Mouse (Mus musculus) heart, embryonic 16.5 days (tissue): Measurements from ENCODE around the gene Pcdh18. TPM values are rescaled to one million over a fixed set of nuclear protein-coding genes. Genes with fewer than 3 reads are reported as not detected.
A peak's percentile ranks its signal among the peaks of the same experiment; 100 is the strongest.

Experiments
- ATAC-seq: fragments of 200-750 bp; cut with Nextera tagmentation; replicated peaks from 2 replicates; pipeline ENCODE4 v1.8.0; 2017; ENCODE audit warnings: moderate number of reproducible peaks; ENCODE audit not compliant: insufficient read depth, low FRiP score; ENCODE audit errors: extremely low read depth
- H3K27ac ChIP-seq: fragments of 300-500 bp; sonication (generic); 2 replicates; pipeline ENCODE4 v1.5.1; 2014; ENCODE audit warnings: mild to moderate bottlenecking, low read length, control low read depth, moderate library complexity
- H3K27me3 ChIP-seq: fragments of 300-500 bp; sonication (generic); 2 replicates; pipeline ENCODE4 v1.6.1; 2014; ENCODE audit warnings: low read length, mixed read lengths; ENCODE audit not compliant: control insufficient read depth, insufficient read depth
- H3K36me3 ChIP-seq: fragments of 300-500 bp; sonication (generic); 2 replicates; pipeline ENCODE4 v1.6.1; 2014; ENCODE audit not compliant: control insufficient read depth, insufficient read depth
- H3K4me1 ChIP-seq: fragments of 300-500 bp; sonication (generic); 2 replicates; pipeline ENCODE4 v1.6.1; 2014; ENCODE audit warnings: low read length, mixed read lengths; ENCODE audit not compliant: control insufficient read depth, insufficient read depth
- H3K4me2 ChIP-seq: fragments of 300-500 bp; sonication (generic); 2 replicates; pipeline ENCODE4 v1.6.1; 2014; ENCODE audit warnings: low read depth, mild to moderate bottlenecking, control low read depth, low read length
- H3K4me3 ChIP-seq: fragments of 300-500 bp; sonication (generic); 2 replicates; pipeline ENCODE4 v1.5.1; 2014; ENCODE audit warnings: mild to moderate bottlenecking, control low read depth, low read length
- H3K9ac ChIP-seq: fragments of 300-500 bp; sonication (generic); 2 replicates; pipeline ENCODE4 v1.6.1; 2014; ENCODE audit warnings: low read length, control low read depth
- H3K9me3 ChIP-seq: fragments of 300-500 bp; sonication (generic); replicated peaks from 2 replicates; pipeline ENCODE4 v1.6.1; 2016; ENCODE audit warnings: low read length; ENCODE audit not compliant: control insufficient read depth
- WGBS: fragments of 180-500 bp; shearing (Covaris S2); extraction: QIAGEN DNeasy Blood & Tissue Kit; methylation state at CpG from one replicate; pipeline ENCODE4 v1.1.7; 2014; 5-methylcytosine and 5-hydroxymethylcytosine counted together
- polyA plus RNA-seq: library from polyadenylated mRNA; unstranded; fragments of >200 nt; fragmentation: Nextera tagmentation; extraction: Ambion mirVana; gene quantifications from 2 replicates; pipeline ENCODE4 v1.2.1, GENCODE M21; 2015

Gene Pcdh18
- polyA plus RNA-seq, 1 experiment from 2014 or later: 16.1 TPM

DNA sequence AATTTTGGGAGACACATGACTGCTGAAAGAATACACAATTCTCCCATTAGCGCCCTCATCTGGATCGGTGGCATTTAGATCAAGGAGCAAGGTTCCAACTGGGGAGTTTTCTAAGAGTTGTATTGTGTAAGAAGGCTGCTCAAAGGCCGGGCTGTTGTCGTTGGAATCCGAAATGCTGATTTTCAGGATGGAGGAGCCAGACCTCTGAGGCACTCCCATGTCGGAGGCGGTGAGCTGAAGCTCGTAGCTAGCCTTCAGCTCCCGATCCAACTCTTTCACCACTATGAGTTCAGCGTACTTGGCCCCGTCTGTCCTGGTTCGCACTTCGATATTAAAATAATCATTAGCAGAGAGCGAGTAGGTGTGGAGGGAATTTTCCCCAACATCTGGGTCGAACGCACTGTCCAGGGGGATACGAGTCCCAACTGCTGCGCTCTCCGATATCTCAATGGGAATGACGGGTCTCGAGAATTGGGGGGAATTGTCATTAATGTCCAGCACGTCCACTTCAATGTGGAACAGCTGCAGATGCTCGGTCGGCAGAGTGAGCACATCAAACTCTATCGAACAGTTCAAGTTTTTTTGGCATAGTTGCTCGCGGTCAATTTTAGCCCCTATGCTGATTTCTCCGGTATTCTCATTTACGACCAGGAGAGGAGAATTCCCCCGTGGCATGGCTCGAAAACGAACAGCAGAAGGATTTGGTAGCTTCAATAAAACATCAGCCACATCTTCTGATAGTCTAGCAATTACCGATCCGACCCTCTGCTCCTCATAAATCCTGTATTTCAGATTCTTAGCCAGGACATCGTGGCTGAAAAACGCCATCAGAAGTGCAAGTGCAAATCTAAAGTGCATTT lies 909 bp downstream of the Pcdh18 start:
- peak overlapping the region; percentile 66 for H3K4me3 ChIP-seq
- 2% methylated on average over 36 of the region's 36 CpGs for WGBS
- H3K4me2 ChIP-seq: peak overlapping the region; percentile 67
- H3K9ac ChIP-seq: peak overlapping the region; percentile 77
- H3K4me1 ChIP-seq: peaks cover 19% of the 10 kb centered on the region
- no peaks in the 10 kb centered on the region for H3K27me3 ChIP-seq
- H3K36me3 ChIP-seq: peaks cover 7% of the 10 kb centered on the region
- no peaks in the 10 kb centered on the region for H3K9me3 ChIP-seq
- peak overlapping the region; percentile 90 for H3K27ac ChIP-seq
- ATAC-seq: no peak

DNA sequence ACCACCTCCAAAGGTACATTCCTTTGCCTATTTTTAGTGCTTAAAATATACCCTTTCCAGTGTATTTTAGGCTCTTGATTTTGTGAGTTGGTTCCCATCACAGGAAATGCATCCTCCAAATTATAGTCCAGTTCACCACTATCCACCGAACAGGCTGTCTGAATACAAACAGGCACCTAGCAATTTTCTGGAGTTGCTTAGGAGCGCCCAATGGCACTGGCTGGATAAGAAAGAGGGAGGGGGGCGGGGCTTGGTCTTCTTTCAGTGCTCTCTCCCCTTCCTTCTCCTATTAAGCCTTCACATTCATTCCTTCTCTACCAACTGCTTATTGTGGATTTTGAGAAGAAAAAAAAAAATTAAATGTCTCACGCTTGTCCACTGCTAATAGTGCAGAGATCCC lies 4.4 kb downstream of the Pcdh18 start:
- Histone ChIP-seq H3K36me3 (peaks cover 24% of the 10 kb centered on the region), H3K4me2 (peak overlapping the region; percentile 67), H3K27ac (no peak overlapping the region)

DNA sequence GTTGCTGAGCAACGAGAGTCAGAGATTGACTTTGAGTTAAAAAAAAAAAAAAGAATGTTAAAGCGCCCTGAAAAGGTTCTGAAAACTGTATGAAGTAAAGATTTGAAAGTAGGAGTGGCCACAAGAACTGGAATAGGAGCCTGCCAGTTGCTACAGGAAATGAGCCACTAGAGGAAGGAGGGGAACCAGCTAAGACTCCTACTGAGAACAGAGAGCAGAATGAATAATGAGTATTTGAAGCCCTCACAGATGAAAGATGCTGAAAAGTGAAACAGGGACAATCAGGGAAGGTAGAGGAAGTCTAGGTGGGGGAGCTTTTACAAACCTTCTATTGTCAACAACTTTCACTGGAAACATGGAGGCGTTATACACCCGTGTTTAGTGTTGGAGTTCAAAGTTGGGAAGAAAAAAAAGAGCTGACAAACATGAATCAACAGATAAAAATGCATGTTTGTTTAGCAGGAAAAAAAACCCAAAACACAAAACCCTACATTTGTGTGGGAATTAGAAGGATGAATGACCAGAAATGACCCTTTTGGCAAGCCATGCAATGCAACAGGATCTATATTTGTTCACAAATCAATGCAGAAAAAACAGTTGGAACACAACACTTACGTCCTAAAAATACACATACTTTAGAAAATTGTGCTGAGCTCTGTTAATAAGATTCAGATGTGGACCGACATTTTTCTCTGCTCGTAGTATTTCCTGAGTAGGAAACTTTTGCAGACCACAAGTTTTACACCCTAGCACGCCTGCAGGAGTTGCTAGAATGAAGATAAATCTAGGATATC lies 7.4 kb downstream of the Pcdh18 start:
- H3K9ac ChIP-seq: no peak overlapping the region
- no peaks in the 10 kb centered on the region for H3K9me3 ChIP-seq
- H3K27ac ChIP-seq: no peak overlapping the region
- H3K27me3 ChIP-seq: no peaks in the 10 kb centered on the region
- 62% methylated on average over 8 of the region's 8 CpGs for WGBS
- peaks cover 16% of the 10 kb centered on the region for H3K4me1 ChIP-seq
- H3K4me2 ChIP-seq: no peak overlapping the region
- peaks cover 39% of the 10 kb centered on the region for H3K36me3 ChIP-seq
- ATAC-seq: no peak
- H3K4me3 ChIP-seq: no peak overlapping the region

More for the DNA sequence above, 4.4 kb downstream of the Pcdh18 start:
- no peaks in the 10 kb centered on the region for H3K9me3 ChIP-seq
- no peaks in the 10 kb centered on the region for H3K27me3 ChIP-seq
- peak overlapping the region; percentile 66 for H3K4me3 ChIP-seq
- 69% methylated on average over 4 of the region's 4 CpGs for WGBS
- peak overlapping the region; percentile 42; the same call in 1 of the 2 replicates for H3K9ac ChIP-seq
- H3K4me1 ChIP-seq: peaks cover 19% of the 10 kb centered on the region
- no peak for ATAC-seq

- H3K9me3 ChIP-seq: no peaks in the 10 kb centered on the region
- no peak overlapping the region for H3K4me2 ChIP-seq
- 90% methylated on average over 1 of the region's 1 CpGs for WGBS
- peaks cover 49% of the 10 kb centered on the region for H3K36me3 ChIP-seq
- H3K4me3 ChIP-seq: no peak overlapping the region
- ATAC-seq: no peak
- H3K9ac ChIP-seq: no peak overlapping the region
- H3K27me3 ChIP-seq: no peaks in the 10 kb centered on the region
- H3K4me1 ChIP-seq: peaks cover 2% of the 10 kb centered on the region
- no peak overlapping the region for H3K27ac ChIP-seq
Observed at GRCm38 (mm10) chr3:49748054-49748453, 9.1 kb downstream of the Pcdh18 start.

DNA sequence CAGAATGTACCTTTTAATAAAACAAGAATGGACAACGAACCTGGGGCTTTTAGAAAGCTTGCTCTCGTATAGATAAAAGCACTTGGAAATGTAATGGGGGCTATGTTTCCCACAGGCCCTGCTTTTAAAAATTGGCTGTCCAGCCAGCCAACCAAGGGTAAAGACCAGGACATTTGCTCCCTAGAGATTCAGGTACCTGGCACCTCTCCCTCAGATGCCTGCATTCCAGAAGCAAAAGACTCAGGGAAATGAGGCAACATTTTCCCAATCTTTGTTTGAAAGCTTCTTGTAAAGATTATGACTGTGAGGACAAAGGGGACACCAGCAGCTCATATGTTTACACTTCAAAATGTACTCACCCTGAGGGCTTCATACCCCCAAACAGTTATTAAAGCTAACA lies 18.1 kb downstream of the Pcdh18 start:
- ATAC-seq: no peak
- Histone ChIP-seq H3K27ac (no peak overlapping the region), H3K4me3 (no peak overlapping the region), H3K9me3 (no peaks in the 10 kb centered on the region), H3K4me2 (no peak overlapping the region), H3K4me1 (no peaks in the 10 kb centered on the region), H3K27me3 (no peaks in the 10 kb centered on the region), H3K36me3 (peaks cover 6% of the 10 kb centered on the region; the same call in 1 of the 2 replicates), H3K9ac (no peak overlapping the region)
- WGBS: 24% methylated on average over 2 of the region's 2 CpGs

- Histone ChIP-seq H3K4me1 (no peaks in the 10 kb centered on the region), H3K4me3 (no peak overlapping the region), H3K9me3 (no peaks in the 10 kb centered on the region), H3K36me3 (peaks cover 2% of the 10 kb centered on the region; the same call in 1 of the 2 replicates), H3K9ac (no peak overlapping the region), H3K27ac (no peak overlapping the region), H3K4me2 (no peak overlapping the region), H3K27me3 (no peaks in the 10 kb centered on the region)
- ATAC-seq: no peak
Observed at GRCm38 (mm10) chr3:49738531-49738930, 18.6 kb downstream of the Pcdh18 start.

DNA sequence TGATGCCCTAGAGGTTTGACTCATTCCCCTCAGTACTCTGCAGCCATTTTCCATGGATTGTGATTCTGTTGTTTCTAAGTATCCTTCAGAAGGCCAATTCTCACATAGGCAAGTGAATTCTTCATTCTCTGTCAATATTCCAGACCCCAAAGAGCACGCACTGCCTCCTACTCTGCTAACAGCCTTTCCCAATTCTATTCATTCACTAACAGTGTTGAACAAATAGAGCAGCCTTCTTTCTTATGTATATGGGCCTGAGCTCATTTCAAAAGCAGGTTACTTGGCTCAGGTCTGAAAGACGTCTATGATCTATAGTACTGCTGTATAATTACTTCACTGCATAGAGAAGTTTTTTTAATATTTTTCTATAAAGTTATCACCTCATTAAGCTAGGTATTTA lies 50.6 kb downstream of the Pcdh18 start:
- no peak overlapping the region for H3K27ac ChIP-seq
- no peaks in the 10 kb centered on the region for H3K27me3 ChIP-seq
- H3K9ac ChIP-seq: no peak overlapping the region
- WGBS: 89% methylated on average over 2 of the region's 2 CpGs
- no peak overlapping the region for H3K4me3 ChIP-seq
- H3K36me3 ChIP-seq: no peaks in the 10 kb centered on the region
- H3K9me3 ChIP-seq: no peaks in the 10 kb centered on the region
- H3K4me1 ChIP-seq: no peaks in the 10 kb centered on the region
- no peak for ATAC-seq
- no peak overlapping the region for H3K4me2 ChIP-seq

DNA sequence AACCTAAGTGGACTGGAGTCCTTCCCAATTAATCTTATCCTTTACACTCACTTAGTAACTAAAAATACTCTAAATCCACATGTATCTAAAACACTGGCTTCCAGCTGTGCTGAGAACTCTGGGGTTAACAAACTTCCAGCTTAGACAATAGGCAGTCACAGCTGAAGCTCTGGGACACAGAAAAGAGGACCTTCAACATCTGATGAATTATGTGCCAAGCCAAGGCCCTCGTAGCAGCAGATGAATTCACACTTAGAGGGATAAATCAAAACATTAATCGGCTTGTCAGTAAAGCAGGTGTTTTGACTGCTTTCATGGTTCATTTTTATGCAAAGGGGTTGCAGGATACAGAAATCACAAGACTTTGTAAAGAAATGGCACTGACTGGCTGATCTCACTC lies 57.2 kb downstream of the Pcdh18 start:
- H3K4me3 ChIP-seq: no peak overlapping the region
- 52% methylated on average over 2 of the region's 2 CpGs for WGBS
- ATAC-seq: no peak

More for the DNA sequence above, 57.2 kb downstream of the Pcdh18 start:
- Histone ChIP-seq H3K9ac (no peak overlapping the region), H3K4me2 (no peak overlapping the region), H3K9me3 (no peaks in the 10 kb centered on the region), H3K27ac (no peak overlapping the region), H3K36me3 (no peaks in the 10 kb centered on the region), H3K27me3 (no peaks in the 10 kb centered on the region), H3K4me1 (no peaks in the 10 kb centered on the region)
